Mouse (Mus musculus) cortical plate, adult 2 months (tissue): ENCODE measurements around the gene Ndufa3.

Experiments
- CTCF ChIP-seq: fragments of 200-500 bp; IDR thresholded peaks from 2 replicates; pipeline ENCODE4 v1.5.1; 2011; ENCODE audit warnings: mild to moderate bottlenecking, control low read depth, low read length; ENCODE audit not compliant: insufficient read depth; ENCODE audit errors: extremely low read depth
- POLR2A ChIP-seq: fragments of 200-500 bp; IDR thresholded peaks from 2 replicates; pipeline ENCODE4 v1.6.1; 2011; ENCODE audit warnings: mild to moderate bottlenecking, low read length, control low read depth; ENCODE audit not compliant: insufficient read depth; ENCODE audit errors: extremely low read depth

DNA sequence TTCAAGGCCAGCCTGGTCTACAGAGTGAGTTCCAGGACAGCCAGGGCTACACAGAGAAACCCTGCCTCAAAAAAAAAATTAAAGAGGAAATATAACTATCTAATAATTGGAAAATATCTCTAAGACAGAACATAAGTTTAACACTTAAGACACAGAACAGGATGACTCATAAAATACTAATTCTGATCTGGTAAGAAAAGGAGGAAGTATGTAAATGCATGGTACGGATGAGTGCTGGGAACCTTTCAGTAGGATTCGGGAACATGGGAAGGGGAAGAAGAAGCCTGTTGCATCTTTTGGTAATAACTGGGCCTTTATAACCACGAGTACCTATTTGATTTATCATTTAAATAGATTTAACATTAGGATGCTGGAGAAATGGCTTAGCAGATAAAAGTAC, 3.2 kb upstream of the Ndufa3 start:
- TF ChIP-seq CTCF (no peak), POLR2A (no peak)
